Mouse (Mus musculus) bone marrow, adult 2 months (tissue): Measurements from ENCODE around the gene Arhgap15.

ENCODE experiments used
- CTCF ChIP-seq: fragments of 200-500 bp; IDR thresholded peaks from 2 replicates; pipeline ENCODE4 v1.5.1; 2011; ENCODE audit warnings: low read length, control low read depth; ENCODE audit not compliant: control insufficient read depth, insufficient read depth
- POLR2A ChIP-seq: fragments of 200-500 bp; IDR thresholded peaks from 2 replicates; pipeline ENCODE4 v1.6.1; 2011; ENCODE audit warnings: low read depth, mild to moderate bottlenecking, control low read depth, low read length, borderline replicate concordance; ENCODE audit not compliant: control insufficient read depth

DNA sequence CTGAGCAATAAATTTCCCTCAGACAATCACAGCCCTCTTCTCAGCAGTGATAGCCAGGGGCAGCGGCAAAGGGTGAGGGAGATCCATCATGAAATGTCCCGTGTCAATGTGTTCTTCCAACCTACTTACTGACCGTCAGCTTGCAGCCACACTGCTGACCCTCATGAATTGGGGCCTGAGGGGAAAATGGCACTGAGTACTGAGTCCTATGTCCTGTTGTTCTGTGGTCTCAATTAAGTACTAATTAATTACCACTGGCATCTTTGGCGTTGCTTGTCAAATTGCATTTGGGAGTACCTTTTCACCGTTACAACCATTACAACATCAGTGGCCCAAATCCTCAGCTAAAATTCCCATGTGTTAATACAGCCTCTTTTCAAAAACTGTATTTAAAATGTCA is 599.2 kb downstream of the Arhgap15 start:
- TF ChIP-seq POLR2A, result no peak
- TF ChIP-seq CTCF, result no peak
